Mouse (Mus musculus): ENCODE results near the gene Olfr734.

DNA sequence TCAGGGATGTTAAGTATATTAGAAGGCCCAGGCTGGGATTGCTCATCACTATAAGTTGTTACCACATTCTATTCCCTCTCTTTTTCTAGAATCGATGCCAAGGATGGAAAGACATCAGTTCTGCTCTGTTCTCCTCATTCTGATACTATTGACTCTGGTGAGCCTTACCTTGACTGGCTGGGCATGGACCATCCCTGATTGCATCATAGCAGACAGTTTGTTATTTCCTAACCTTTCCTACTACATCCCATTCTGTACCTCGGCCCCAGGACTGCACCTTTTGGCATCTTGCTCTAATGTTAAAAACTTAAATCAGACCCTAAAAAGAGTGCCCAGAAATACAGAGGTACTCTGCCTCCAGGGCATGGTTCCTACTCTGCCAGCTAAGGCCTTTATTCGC, 33.9 kb upstream of the Olfr734 start:
- TF ChIP-seq POLR2A (IDR thresholded peaks at IDR 0.05; ENCODE audit: control insufficient read depth, extremely low read depth, insufficient read depth, low read length, poor library complexity): no peak
- no peak for TF ChIP-seq CTCF (IDR thresholded peaks at IDR 0.05; ENCODE audit: borderline replicate concordance, control insufficient read depth, extremely low read depth, insufficient read depth, low read length, poor library complexity)

Measured in thymus, adult 2 months (tissue).